ENCODE assay signal across 8 mouse cellular contexts in genomic region chr4:136173210-136173715, GRCm38 (mm10). TPM values are rescaled to one million over a fixed set of nuclear protein-coding genes. Genes with fewer than 3 reads are reported as not detected.
DNase-seq lines count a peak whose midpoint lies in the region; ATAC-seq and TF ChIP-seq lines count a peak whose summit lies in the region.

No protein-coding gene starts in this region.

- no peak for TF ChIP-seq CTCF in layer of hippocampus, adult 2 months (conservative IDR thresholded peaks at IDR 0.05)
- no peak for TF ChIP-seq CTCF in cortical plate, adult 2 months (IDR thresholded peaks at IDR 0.05; ENCODE audit: extremely low read depth, insufficient read depth, low read length)

- no peak for DNase-seq in layer of hippocampus, adult 2 months (ENCODE audit: low spot score in 2 of 2)
- DNase-seq in layer of hippocampus, adult 18-20 months (ENCODE audit: low spot score in 2 of 2) = no peak
- DNase-seq in induced T-regulatory cell, adult 2 months (ENCODE audit: low read depth) = peak; percentile 59
- DNase-seq in urinary bladder, adult 2 months (ENCODE audit: low spot score) = no peak
- DNase-seq in thymus, adult 18-20 months = no peak

- H3K4me1 ChIP-seq in cortical plate, adult 2 months (ENCODE audit: control insufficient read depth, insufficient read depth, low read length) = no peaks in the 10 kb centered on the region
- peaks cover 53% of the 10 kb centered on the region for H3K4me1 ChIP-seq in neural tube, embryonic 12.5 days

- peak overlapping the region; percentile 78 for H3K9ac ChIP-seq in neural tube, embryonic 12.5 days

- no peaks in the 10 kb centered on the region for H3K36me3 ChIP-seq in neural tube, embryonic 12.5 days

- 2% methylated on average over 14 of the region's 14 CpGs for WGBS in neural tube, embryonic 12.5 days

- no peaks in the 10 kb centered on the region for H3K9me3 ChIP-seq in neural tube, embryonic 12.5 days

- TF ChIP-seq POLR2A in cortical plate, adult 2 months (IDR thresholded peaks at IDR 0.05; ENCODE audit: extremely low read depth, insufficient read depth, low read length) = no peak

- no peak overlapping the region for H3K27ac ChIP-seq in layer of hippocampus, adult 2 months
- no peak overlapping the region for H3K27ac ChIP-seq in cortical plate, adult 2 months (ENCODE audit: insufficient read depth, low read length)
- no peak overlapping the region for H3K27ac ChIP-seq in neural tube, embryonic 12.5 days

- H3K4me3 ChIP-seq in layer of hippocampus, adult 2 months = peak overlapping the region; percentile 64
- peak overlapping the region; percentile 50; the same call in 1 of the 2 replicates for H3K4me3 ChIP-seq in cortical plate, adult 2 months (ENCODE audit: insufficient read depth, low read length)
- H3K4me3 ChIP-seq in neural tube, embryonic 12.5 days = peak overlapping the region; percentile 62

- no peaks in the 10 kb centered on the region; the same call in 1 of the 2 replicates for H3K27me3 ChIP-seq in neural tube, embryonic 12.5 days (replicated peaks)

- ATAC-seq in neural tube, embryonic 12.5 days (ENCODE audit: low FRiP score, low read depth) = 0 out of 2 replicates have a peak, but pooled peaks have one; percentile 3
- ATAC-seq in activated CD4-positive, CD25-positive, alpha-beta regulatory T cell, adult 4 months = no peak

- H3K4me2 ChIP-seq in neural tube, embryonic 12.5 days (replicated peaks) = peak overlapping the region; percentile 100

RNA-seq across cellular contexts. Expression of gene E2f2, which starts 1.1 kb away (rescaled TPM):
- total RNA-seq in layer of hippocampus, adult 2 months (2021) = 1 to 10 TPM in 1 of 2 experiments, under 1 TPM in 1; 0.74 to 1.5 TPM
- total RNA-seq in layer of hippocampus, adult 18-20 months (2021) = under 1 TPM; 0.36 to 0.84 TPM
- polyA plus RNA-seq in cortical plate, adult 2 months (2012; rRNA removed) = 0.67 and 0.78 TPM in 2 replicates
- polyA plus RNA-seq in neural tube, embryonic 12.5 days (2016; fragmentation: Nextera tagmentation; extraction: Ambion mirVana) = 9.5 and 10.4 TPM in 2 replicates
- 0.50 TPM in 2 replicates for polyA plus RNA-seq in urinary bladder, adult 2 months (2012; rRNA removed)
- 10 to 100 TPM; 22.0 to 34.6 TPM for polyA plus RNA-seq in activated CD4-positive, CD25-positive, alpha-beta regulatory T cell, adult 4 months (2017; shearing (Covaris generic))

RNA-seq across cellular contexts. Expression of gene Id3, which starts 30.0 kb away (rescaled TPM):
- 10 to 100 TPM; 45.1 to 47.4 TPM for total RNA-seq in layer of hippocampus, adult 2 months (2021)
- 10 to 100 TPM; 30.0 to 35.1 TPM for total RNA-seq in layer of hippocampus, adult 18-20 months (2021)
- polyA plus RNA-seq in cortical plate, adult 2 months (2012; rRNA removed) = 75.7 and 82.9 TPM in 2 replicates
- 325 and 330 TPM in 2 replicates for polyA plus RNA-seq in neural tube, embryonic 12.5 days (2016; fragmentation: Nextera tagmentation; extraction: Ambion mirVana)
- polyA plus RNA-seq in urinary bladder, adult 2 months (2012; rRNA removed) = 272 and 386 TPM in 2 replicates
- polyA plus RNA-seq in activated CD4-positive, CD25-positive, alpha-beta regulatory T cell, adult 4 months (2017; shearing (Covaris generic)) = 100 to 1,000 TPM; 281 to 355 TPM

RNA-seq across cellular contexts. Expression of gene Asap3, which starts 32.9 kb away (rescaled TPM):
- total RNA-seq in layer of hippocampus, adult 2 months (2021) = 1 to 10 TPM; 2.5 to 3.1 TPM
- total RNA-seq in layer of hippocampus, adult 18-20 months (2021) = 1 to 10 TPM; 2.2 to 2.6 TPM
- polyA plus RNA-seq in cortical plate, adult 2 months (2012; rRNA removed) = 2.9 and 3.2 TPM in 2 replicates
- 10.4 and 11.4 TPM in 2 replicates for polyA plus RNA-seq in neural tube, embryonic 12.5 days (2016; fragmentation: Nextera tagmentation; extraction: Ambion mirVana)
- polyA plus RNA-seq in urinary bladder, adult 2 months (2012; rRNA removed) = 11.7 and 11.8 TPM in 2 replicates
- under 1 TPM in 1 of 2 experiments, not detected in 1; 0.25 TPM for polyA plus RNA-seq in activated CD4-positive, CD25-positive, alpha-beta regulatory T cell, adult 4 months (2017; shearing (Covaris generic))
